Mouse (Mus musculus) MEL (cell line): ENCODE measurements around the gene Odf3.

Source experiments
- CTCF ChIP-seq, 3 experiments: IDR thresholded peaks in 2 of 3; conservative IDR thresholded peaks in 1 of 3; 2 replicates each; pipeline ENCODE4 v1.5.1; 2011 to 2012; ENCODE audit warnings: low read length in 3 of 3, low read depth in 2 of 3, mild to moderate bottlenecking in 2 of 3, improper control_type of control experiment in 1 of 3, inconsistent platforms in 1 of 3, mixed read lengths in 1 of 3, moderate library complexity in 1 of 3; ENCODE audit not compliant: control insufficient read depth in 1 of 3, insufficient read depth in 1 of 3, poor library complexity in 1 of 3, severe bottlenecking in 1 of 3
- SMC3 ChIP-seq: IDR thresholded peaks from 2 replicates; pipeline ENCODE4 v1.6.1; 2011; ENCODE audit warnings: low read depth, low read length, improper control_type of control experiment
- ZKSCAN1 ChIP-seq: IDR thresholded peaks from 2 replicates; pipeline ENCODE4 v1.6.1; 2012; ENCODE audit warnings: low read depth, mild to moderate bottlenecking, inconsistent platforms, low read length, improper control_type of control experiment, moderate library complexity

DNA sequence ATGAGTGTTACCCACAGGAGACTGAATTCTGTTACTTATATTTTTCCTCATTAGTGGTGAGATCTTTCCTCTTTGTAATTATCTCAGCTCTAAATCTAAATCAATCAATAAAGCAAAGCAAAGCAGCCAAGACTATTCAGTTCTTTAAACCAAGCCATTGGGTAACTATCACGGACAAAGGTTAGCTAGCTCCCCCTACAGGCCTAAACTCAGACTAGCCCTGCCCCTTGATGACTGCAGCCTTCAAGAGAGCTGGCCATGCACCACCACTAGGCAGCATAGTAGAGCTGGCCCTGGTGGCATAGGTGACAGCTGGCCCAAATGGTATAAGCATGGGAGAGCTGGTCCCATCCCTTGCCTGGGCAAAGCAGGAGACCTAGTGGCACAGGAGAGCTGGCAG, 41.9 kb upstream of the Odf3 start:
- TF ChIP-seq ZKSCAN1 (no peak), CTCF (IDR thresholded peaks at IDR 0.05 in 2 of 3, conservative IDR thresholded peaks at IDR 0.05 in 1 of 3; ENCODE audit: control insufficient read depth in 1 of 3, insufficient read depth in 1 of 3, low read depth in 2 of 3, low read length in 3 of 3, poor library complexity in 1 of 3, severe bottlenecking in 1 of 3) (peak; percentile 70 to 90 (median 75)), SMC3 (peak; percentile 73)
